ENCODE assay signal across 12 mouse cellular contexts in the genomic region with DNA sequence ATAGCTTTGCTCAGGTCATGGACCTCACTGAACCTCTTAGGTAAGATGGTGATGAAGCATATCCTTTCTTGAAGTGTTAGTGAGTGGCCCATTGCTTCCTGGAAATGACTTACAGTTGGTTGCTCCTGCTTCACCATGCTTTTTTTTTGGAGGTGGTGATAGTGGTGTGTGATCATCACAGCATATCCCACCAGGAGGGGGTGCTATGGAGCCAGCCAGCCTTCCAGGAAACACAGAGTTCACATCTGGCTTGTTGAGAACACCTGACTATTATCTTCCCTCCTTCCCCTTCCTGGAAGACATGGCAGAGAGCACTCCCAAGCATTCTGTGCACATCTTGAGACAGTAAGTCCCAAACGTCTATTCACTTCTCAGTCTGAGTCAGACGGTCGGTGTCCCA.
A peak's percentile ranks its signal among the peaks of the same experiment; 100 is the strongest.
DNase-seq lines count a peak whose midpoint lies in the region; ATAC-seq and TF ChIP-seq lines count a peak whose summit lies in the region.
"Had no signal": no experiment of that assay in that cellular context is flagged by ENCODE, and none has a peak within 500 bp of the region (broad histone marks: within the 10 kb centered on the region; RNA-seq: fewer than 3 reads in every experiment).

No protein-coding gene starts in this region.

- H3K4me2 ChIP-seq in forebrain, postnatal 0 days (ENCODE audit: low read depth): no peak overlapping the region
- H3K4me2 ChIP-seq: limb, embryonic 12.5 days had no signal

- H3K4me1 ChIP-seq in heart, adult 2 months (ENCODE audit: control insufficient read depth, insufficient read depth, low read length): no peaks in the 10 kb centered on the region
- H3K4me1 ChIP-seq in testis, adult 2 months (ENCODE audit: control insufficient read depth, insufficient read depth, low read length): 0 out of 2 replicates have a peak, but pooled peaks cover 2% of the 10 kb centered on the region
- no peaks in the 10 kb centered on the region for H3K4me1 ChIP-seq in forebrain, postnatal 0 days (ENCODE audit: insufficient read depth)

- 54% methylated on average over 3 of the region's 3 CpGs for WGBS in heart, adult 2 months
- 89% methylated on average over 3 of the region's 3 CpGs for WGBS in forebrain, postnatal 0 days

- TF ChIP-seq CTCF in heart, adult 2 months (IDR thresholded peaks at IDR 0.05): peak; percentile 37
- peak; percentile 35; the same call in 1 of the 2 replicates for TF ChIP-seq CTCF in testis, adult 2 months (IDR thresholded peaks at IDR 0.05; ENCODE audit: control insufficient read depth, insufficient read depth, insufficient replicate concordance, low read depth, low read length)
- TF ChIP-seq CTCF in forebrain, postnatal 0 days (IDR thresholded peaks at IDR 0.05; ENCODE audit: low read depth): no peak

- no peak for TF ChIP-seq POLR2A in heart, adult 2 months (IDR thresholded peaks at IDR 0.05; ENCODE audit: insufficient read depth, low read depth, low read length)
- no peak for TF ChIP-seq POLR2A in testis, adult 2 months (IDR thresholded peaks at IDR 0.05; ENCODE audit: control insufficient read depth, low read depth, low read length)

- H3K36me3 ChIP-seq in heart, adult 2 months (ENCODE audit: control insufficient read depth, insufficient read depth, low read length): no peaks in the 10 kb centered on the region
- H3K36me3 ChIP-seq in testis, adult 2 months (ENCODE audit: control insufficient read depth, insufficient read depth, low read length): no peaks in the 10 kb centered on the region
- no peaks in the 10 kb centered on the region for H3K36me3 ChIP-seq in forebrain, postnatal 0 days (ENCODE audit: insufficient read depth)
- H3K36me3 ChIP-seq: limb, embryonic 12.5 days; midbrain, embryonic 10.5 days had no signal

- intact Hi-C loops in heart, adult 2 months (cut with DNase I): no loop called here

- no peak for ATAC-seq in forebrain, postnatal 0 days

- H3K4me3 ChIP-seq in heart, adult 2 months: no peak overlapping the region
- no peak overlapping the region for H3K4me3 ChIP-seq in testis, adult 2 months (ENCODE audit: control insufficient read depth, low read depth, low read length)
- no peak overlapping the region for H3K4me3 ChIP-seq in forebrain, postnatal 0 days (ENCODE audit: low read depth, low read length)
- H3K4me3 ChIP-seq: limb, embryonic 12.5 days; midbrain, embryonic 10.5 days had no signal

- no peaks in the 10 kb centered on the region for H3K79me2 ChIP-seq in heart, adult 2 months (replicated peaks; ENCODE audit: control insufficient read depth, insufficient read depth, low read length)

- no peak for TF ChIP-seq EP300 in heart, adult 2 months (IDR thresholded peaks at IDR 0.05; ENCODE audit: insufficient read depth, low read depth, low read length)

- no peak for DNase-seq in heart, adult 2 months
- no peak for DNase-seq in heart, adult 8-10 months (ENCODE audit: low spot score)
- no peak for DNase-seq in testis, postnatal 14 days (ENCODE audit: low spot score)
- peak; percentile 40 for DNase-seq in kidney, postnatal 4 days
- DNase-seq in thymus, postnatal 25 days: peak; percentile 23
- DNase-seq in T-cell, adult 2 months (ENCODE audit: low spot score): no peak
- no peak for DNase-seq in forebrain, postnatal 0 days
- DNase-seq: adrenal gland, postnatal 14 days; cerebellum, postnatal 14 days had no signal

- H3K27me3 ChIP-seq in heart, adult 2 months (ENCODE audit: control insufficient read depth, insufficient read depth, low read length): no peaks in the 10 kb centered on the region
- H3K27me3 ChIP-seq in testis, adult 2 months (ENCODE audit: control insufficient read depth, insufficient read depth, low read length): no peaks in the 10 kb centered on the region
- H3K27me3 ChIP-seq in forebrain, postnatal 0 days (ENCODE audit: insufficient read depth, low read length): no peaks in the 10 kb centered on the region

- H3K9ac ChIP-seq in heart, adult 2 months (ENCODE audit: low read depth, low read length): no peak overlapping the region
- no peak overlapping the region for H3K9ac ChIP-seq in forebrain, postnatal 0 days
- H3K9ac ChIP-seq: limb, embryonic 12.5 days had no signal

- no peaks in the 10 kb centered on the region for H3K9me3 ChIP-seq in forebrain, postnatal 0 days (ENCODE audit: low read length)
- H3K9me3 ChIP-seq: limb, embryonic 12.5 days; midbrain, embryonic 10.5 days had no signal

- H3K27ac ChIP-seq in heart, adult 2 months: no peak overlapping the region
- no peak overlapping the region for H3K27ac ChIP-seq in testis, adult 2 months (ENCODE audit: control insufficient read depth, insufficient read depth, low read depth, low read length)
- H3K27ac ChIP-seq in forebrain, postnatal 0 days (ENCODE audit: low read depth, low read length): no peak overlapping the region
- H3K27ac ChIP-seq: limb, embryonic 12.5 days; midbrain, embryonic 10.5 days had no signal

Comparison
In these comparisons a context has a peak if more than half of its experiments do, and no peak if none do; other contexts are left out.
1. DNase-seq: peak in kidney, postnatal 4 days (2 of 2) and thymus, postnatal 25 days (single experiment); none in heart, adult 2 months (0 of 2), heart, adult 8-10 months (single experiment), testis, postnatal 14 days (single experiment), T-cell, adult 2 months (single experiment) and forebrain, postnatal 0 days (single experiment).